Mouse (Mus musculus): ENCODE data around the gene Gm17545. TPM values are rescaled to one million over a fixed set of nuclear protein-coding genes. Genes with fewer than 3 reads are reported as not detected.

Gm17545 gene
- polyA plus RNA-seq, 1 experiment from 2014 or later, result not detected

DNA sequence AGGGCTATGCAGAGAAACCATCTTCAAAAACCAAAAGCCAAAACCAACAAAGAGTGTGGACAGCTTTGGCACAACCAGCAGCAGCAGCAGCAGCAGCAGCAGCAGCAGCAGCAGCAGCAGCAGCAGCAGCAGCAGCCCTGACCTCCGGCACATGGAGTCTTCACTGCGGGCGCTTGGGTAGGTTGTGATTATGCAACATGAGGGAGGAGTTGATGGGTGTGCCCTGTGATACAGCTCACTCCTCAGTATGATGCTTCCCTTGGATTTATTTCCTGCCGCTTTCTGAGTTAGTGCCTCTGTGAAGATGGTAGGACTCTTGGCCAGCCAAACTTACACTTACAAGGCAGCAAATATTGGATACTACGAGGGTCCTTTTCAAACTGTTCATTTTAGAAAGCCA lies 6.9 kb upstream of the Gm17545 start:
- peaks cover 67% of the 10 kb centered on the region for H3K36me3 ChIP-seq
- no peak for ATAC-seq (ENCODE audit: extremely low read depth, insufficient number of reproducible peaks, low FRiP score, low TSS enrichment)
- 87% methylated on average over 5 of the region's 5 CpGs for WGBS
- H3K27me3 ChIP-seq (replicated peaks), result no peaks in the 10 kb centered on the region
- no peaks in the 10 kb centered on the region for H3K4me1 ChIP-seq
- H3K4me3 ChIP-seq, result no peak overlapping the region
- H3K9ac ChIP-seq, result no peak overlapping the region
- H3K9me3 ChIP-seq, result no peaks in the 10 kb centered on the region
- no peak overlapping the region for H3K4me2 ChIP-seq
- H3K27ac ChIP-seq (replicated peaks), result no peak overlapping the region

- no peaks in the 10 kb centered on the region for H3K27me3 ChIP-seq (replicated peaks)
- WGBS, result 87% methylated on average over 13 of the region's 13 CpGs
- H3K27ac ChIP-seq (replicated peaks), result no peak overlapping the region
- H3K9ac ChIP-seq, result no peak overlapping the region
- no peaks in the 10 kb centered on the region for H3K9me3 ChIP-seq
- H3K4me1 ChIP-seq, result no peaks in the 10 kb centered on the region
- peaks cover 79% of the 10 kb centered on the region for H3K36me3 ChIP-seq
- ATAC-seq (ENCODE audit: extremely low read depth, insufficient number of reproducible peaks, low FRiP score, low TSS enrichment), result no peak
- H3K4me3 ChIP-seq, result no peak overlapping the region
- no peak overlapping the region for H3K4me2 ChIP-seq
These were observed 5.7 kb upstream of the Gm17545 start for GRCm38 (mm10) chr9:22448420-22448819.

DNA sequence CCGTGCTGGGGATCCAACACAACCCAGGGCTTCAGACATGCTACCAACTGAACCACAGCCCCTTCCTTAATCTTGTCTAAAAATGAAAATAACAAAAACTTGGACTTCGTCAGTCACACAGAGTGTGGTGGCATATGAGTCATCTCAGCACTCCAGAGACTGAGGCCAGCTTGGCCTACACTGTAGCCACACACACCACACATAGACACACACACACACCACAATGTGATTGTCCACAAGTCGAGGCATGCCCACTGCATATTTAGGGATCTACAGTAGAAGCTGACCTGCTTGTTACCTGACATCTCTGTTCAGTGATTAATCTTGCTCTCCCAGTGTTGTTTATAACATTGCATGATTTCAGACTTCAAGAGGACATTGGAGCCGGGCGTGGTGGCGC lies 4.9 kb upstream of the Gm17545 start:
- H3K4me1 ChIP-seq, result no peaks in the 10 kb centered on the region
- no peak overlapping the region for H3K4me2 ChIP-seq
- peaks cover 87% of the 10 kb centered on the region for H3K36me3 ChIP-seq
- no peak overlapping the region for H3K27ac ChIP-seq (replicated peaks)
- 88% methylated on average over 6 of the region's 6 CpGs for WGBS
- H3K27me3 ChIP-seq (replicated peaks), result no peaks in the 10 kb centered on the region
- no peak overlapping the region for H3K4me3 ChIP-seq
- no peaks in the 10 kb centered on the region for H3K9me3 ChIP-seq
- ATAC-seq (ENCODE audit: extremely low read depth, insufficient number of reproducible peaks, low FRiP score, low TSS enrichment), result no peak
- no peak overlapping the region for H3K9ac ChIP-seq

DNA sequence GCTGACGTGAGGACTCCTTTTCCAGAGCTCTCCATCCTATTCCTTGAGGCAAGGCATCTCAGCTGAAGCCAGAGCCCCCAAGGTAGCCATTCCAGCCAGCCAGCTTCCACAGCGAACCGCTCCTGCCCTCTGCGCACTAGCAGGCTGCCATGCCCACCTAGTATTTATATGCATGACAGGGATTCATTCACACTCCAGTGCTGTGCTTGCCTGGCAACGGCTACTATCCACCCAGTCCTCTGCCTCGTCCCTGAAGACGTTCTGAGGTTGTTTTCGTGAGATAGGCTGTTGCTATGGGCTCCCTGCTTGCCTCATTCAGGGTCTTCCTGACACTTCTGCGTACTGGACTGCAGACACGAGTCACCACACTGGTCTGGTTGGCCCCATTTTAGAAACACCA lies 1.4 kb upstream of the Gm17545 start:
- Histone ChIP-seq H3K27me3 (replicated peaks) (no peaks in the 10 kb centered on the region), H3K27ac (replicated peaks) (no peak overlapping the region), H3K4me2 (no peak overlapping the region), H3K9ac (no peak overlapping the region), H3K36me3 (peaks cover 100% of the 10 kb centered on the region), H3K4me1 (no peaks in the 10 kb centered on the region), H3K9me3 (no peaks in the 10 kb centered on the region), H3K4me3 (no peak overlapping the region)
- WGBS, result 71% methylated on average over 10 of the region's 10 CpGs
- ATAC-seq (ENCODE audit: extremely low read depth, insufficient number of reproducible peaks, low FRiP score, low TSS enrichment), result no peak

DNA sequence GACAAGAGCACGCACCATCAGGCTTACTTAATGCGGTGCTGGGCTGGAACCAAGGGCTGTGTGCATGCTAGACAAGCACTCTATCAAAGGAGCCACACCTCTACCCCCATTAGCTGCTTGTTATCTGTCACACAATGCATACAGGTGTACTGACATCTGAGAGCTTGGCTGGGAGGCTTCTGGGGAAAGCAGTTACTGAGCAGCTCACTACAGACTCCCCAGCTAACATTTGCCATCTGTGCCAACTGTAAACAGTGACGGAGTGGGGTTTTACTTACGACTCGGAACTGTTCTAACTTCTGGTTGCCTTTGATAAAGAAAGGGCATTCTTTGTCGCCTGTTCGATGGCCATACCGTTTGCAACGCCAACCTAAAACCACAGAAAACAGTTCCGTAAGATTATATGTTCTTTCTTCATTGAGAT lies 577 bp upstream of the Gm17545 start:
- no peak for ATAC-seq (ENCODE audit: extremely low read depth, insufficient number of reproducible peaks, low FRiP score, low TSS enrichment)
- Histone ChIP-seq H3K36me3 (peaks cover 99% of the 10 kb centered on the region), H3K4me2 (no peak overlapping the region), H3K4me3 (no peak overlapping the region), H3K9me3 (no peaks in the 10 kb centered on the region), H3K9ac (no peak overlapping the region), H3K27me3 (replicated peaks) (no peaks in the 10 kb centered on the region), H3K27ac (replicated peaks) (no peak overlapping the region), H3K4me1 (no peaks in the 10 kb centered on the region)
- WGBS, result 84% methylated on average over 10 of the region's 10 CpGs

GRCm38 (mm10) chr9:22455041-22455440 lies 951 bp downstream of the Gm17545 start:
- ATAC-seq (ENCODE audit: extremely low read depth, insufficient number of reproducible peaks, low FRiP score, low TSS enrichment), result no peak
- Histone ChIP-seq H3K36me3 (peaks cover 92% of the 10 kb centered on the region), H3K9me3 (no peaks in the 10 kb centered on the region), H3K9ac (no peak overlapping the region), H3K4me1 (no peaks in the 10 kb centered on the region), H3K27ac (replicated peaks) (no peak overlapping the region), H3K4me2 (no peak overlapping the region), H3K4me3 (no peak overlapping the region), H3K27me3 (replicated peaks) (no peaks in the 10 kb centered on the region)

DNA sequence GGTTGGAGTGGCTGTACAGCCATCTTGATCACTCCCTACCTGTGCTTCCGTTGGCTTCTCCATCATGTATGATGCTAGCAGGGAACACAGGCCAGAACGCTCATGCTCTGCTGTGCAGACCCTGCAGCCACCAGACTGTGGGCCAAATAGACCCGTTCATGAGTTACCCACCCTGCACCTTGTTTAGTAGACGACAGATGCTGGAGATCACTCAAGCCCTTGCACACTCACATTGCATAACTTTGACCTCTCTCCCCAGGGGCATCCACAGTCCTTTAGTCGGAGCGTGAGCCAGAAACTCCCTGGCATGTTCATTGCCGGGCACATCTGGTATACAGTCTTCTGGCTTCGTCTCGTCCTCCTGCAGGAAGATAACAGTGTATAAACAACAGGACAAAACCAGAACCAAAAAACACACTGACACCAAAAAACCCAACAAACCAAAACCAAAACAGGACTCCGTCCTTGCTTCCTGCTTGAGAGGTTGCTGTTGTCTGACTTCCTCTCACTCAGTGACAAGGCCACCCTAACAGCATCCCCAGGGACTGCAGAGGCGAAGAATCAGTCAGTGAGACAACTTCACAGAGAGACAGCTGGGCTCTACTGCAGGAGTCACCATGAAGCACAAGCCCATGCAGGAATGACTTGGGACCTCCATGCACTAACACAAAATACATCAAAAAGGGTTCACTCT lies 3.2 kb downstream of the Gm17545 start:
- Histone ChIP-seq H3K9me3 (no peaks in the 10 kb centered on the region), H3K9ac (no peak overlapping the region), H3K4me3 (no peak overlapping the region), H3K27ac (replicated peaks) (no peak overlapping the region), H3K4me2 (no peak overlapping the region), H3K4me1 (no peaks in the 10 kb centered on the region), H3K36me3 (peaks cover 89% of the 10 kb centered on the region), H3K27me3 (replicated peaks) (no peaks in the 10 kb centered on the region)
- ATAC-seq (ENCODE audit: extremely low read depth, insufficient number of reproducible peaks, low FRiP score, low TSS enrichment), result no peak
- 87% methylated on average over 11 of the region's 11 CpGs for WGBS

DNA sequence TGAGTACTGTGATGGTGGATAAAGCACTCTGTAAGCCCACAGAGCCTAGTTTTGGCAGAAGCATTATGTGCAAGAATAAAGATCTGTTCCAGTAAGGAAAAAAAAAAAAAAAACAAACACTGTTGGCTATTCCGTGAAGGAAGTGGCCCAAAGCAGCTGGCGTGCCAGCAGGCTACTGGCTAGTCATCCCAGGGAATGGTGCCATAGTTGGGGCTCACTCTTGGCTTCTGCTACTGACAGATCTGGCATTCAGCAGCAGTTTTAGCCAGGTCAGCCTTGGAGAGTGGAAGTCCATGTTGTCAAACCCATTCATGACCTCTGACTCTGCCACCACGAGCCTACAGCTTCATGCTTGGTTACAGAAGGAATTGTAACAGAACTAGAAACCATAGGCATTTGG lies 7.9 kb downstream of the Gm17545 start:
- 91% methylated on average over 3 of the region's 3 CpGs for WGBS
- peaks cover 69% of the 10 kb centered on the region for H3K36me3 ChIP-seq
- H3K4me3 ChIP-seq, result no peak overlapping the region
- ATAC-seq (ENCODE audit: extremely low read depth, insufficient number of reproducible peaks, low FRiP score, low TSS enrichment), result no peak
- no peak overlapping the region for H3K4me2 ChIP-seq
- no peak overlapping the region for H3K9ac ChIP-seq
- H3K9me3 ChIP-seq, result no peaks in the 10 kb centered on the region
- H3K4me1 ChIP-seq, result no peaks in the 10 kb centered on the region; the same call in 1 of the 2 replicates
- no peak overlapping the region for H3K27ac ChIP-seq (replicated peaks)
- no peaks in the 10 kb centered on the region for H3K27me3 ChIP-seq (replicated peaks)

DNA sequence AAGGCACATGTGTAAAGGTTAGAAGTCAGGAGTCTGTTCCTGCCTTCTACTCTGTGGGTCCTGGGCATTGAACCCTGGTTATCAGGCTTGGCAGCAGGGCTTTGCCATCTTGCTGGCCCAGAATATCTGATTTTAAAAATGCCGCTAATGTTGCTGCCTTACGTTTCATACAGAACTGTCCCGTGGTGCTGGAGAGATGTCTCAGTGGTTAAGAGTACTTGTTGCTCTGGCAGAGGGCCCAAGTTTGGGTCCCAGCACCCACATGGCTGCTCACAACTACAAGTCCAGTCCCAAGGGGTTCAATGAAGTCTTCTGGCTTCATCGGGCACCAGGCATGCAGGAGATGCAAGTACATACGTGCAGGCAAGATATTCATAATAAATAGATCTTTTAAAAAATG lies 12.1 kb downstream of the Gm17545 start:
- ATAC-seq (ENCODE audit: extremely low read depth, insufficient number of reproducible peaks, low FRiP score, low TSS enrichment), result no peak
- Histone ChIP-seq H3K9me3 (no peaks in the 10 kb centered on the region), H3K4me3 (no peak overlapping the region), H3K27me3 (replicated peaks) (no peaks in the 10 kb centered on the region), H3K27ac (replicated peaks) (no peak overlapping the region), H3K9ac (no peak overlapping the region), H3K4me2 (no peak overlapping the region), H3K36me3 (peaks cover 37% of the 10 kb centered on the region), H3K4me1 (no peaks in the 10 kb centered on the region; the same call in 1 of the 2 replicates)
- 95% methylated on average over 5 of the region's 5 CpGs for WGBS

DNA sequence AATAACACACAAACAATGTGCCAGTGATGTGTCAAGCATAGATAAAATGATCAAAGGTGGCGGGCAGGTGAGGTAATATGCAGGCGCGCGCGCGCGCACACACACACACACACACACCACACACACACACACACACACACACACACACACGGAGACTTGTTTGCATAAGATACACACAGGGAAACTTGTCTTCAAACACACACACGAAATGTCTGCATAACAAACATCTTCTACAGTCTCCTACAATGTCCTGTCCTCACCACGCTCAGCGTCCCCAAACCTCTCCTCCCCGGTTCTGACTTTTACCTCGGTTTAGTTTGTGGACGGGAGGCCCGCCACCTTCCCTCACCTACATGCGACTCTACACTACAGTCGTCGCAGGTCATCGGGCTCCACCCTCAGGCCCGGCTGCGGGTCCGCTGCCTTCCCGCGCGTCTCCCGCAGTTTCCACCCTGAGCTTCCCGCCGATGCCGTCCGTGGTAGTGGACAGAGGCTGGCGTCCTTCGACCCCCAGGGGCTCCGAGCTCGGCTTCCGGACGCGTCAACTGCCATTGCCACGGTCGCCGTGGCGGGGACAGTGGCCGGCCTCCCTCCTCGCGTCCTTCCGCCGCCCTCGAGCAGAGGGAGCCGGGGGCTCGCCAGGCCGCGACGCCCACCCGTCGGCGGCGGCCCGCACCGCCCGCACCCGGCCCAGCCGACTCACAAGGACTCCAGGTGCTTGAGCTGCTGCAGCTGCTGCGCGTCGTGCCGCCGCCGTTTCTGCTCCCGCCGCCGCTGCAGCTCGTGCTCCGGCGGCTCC lies 13.5 kb downstream of the Gm17545 start:
- peak; percentile 28; the same call in 1 of the 2 replicates for ATAC-seq (ENCODE audit: extremely low read depth, insufficient number of reproducible peaks, low FRiP score, low TSS enrichment)
- H3K9me3 ChIP-seq, result no peaks in the 10 kb centered on the region
- WGBS, result under 1% methylated on average over 73 of the region's 73 CpGs
- peak overlapping the region; percentile 93 for H3K27ac ChIP-seq (replicated peaks)
- peaks cover 24% of the 10 kb centered on the region for H3K36me3 ChIP-seq
- H3K9ac ChIP-seq, result peak overlapping the region; percentile 96
- H3K4me2 ChIP-seq, result peak overlapping the region; percentile 83
- H3K4me1 ChIP-seq, result no peaks in the 10 kb centered on the region; the same call in 1 of the 2 replicates
- H3K27me3 ChIP-seq (replicated peaks), result no peaks in the 10 kb centered on the region
- peak overlapping the region; percentile 94 for H3K4me3 ChIP-seq

GRCm38 (mm10) chr9:22468170-22468898 lies 14.2 kb downstream of the Gm17545 start:
- H3K4me2 ChIP-seq, result peak overlapping the region; percentile 83
- WGBS, result 4% methylated on average over 43 of the region's 43 CpGs
- H3K4me1 ChIP-seq, result no peaks in the 10 kb centered on the region; the same call in 1 of the 2 replicates
- H3K27me3 ChIP-seq (replicated peaks), result no peaks in the 10 kb centered on the region
- peak overlapping the region; percentile 94 for H3K4me3 ChIP-seq
- H3K9ac ChIP-seq, result peak overlapping the region; percentile 96
- ATAC-seq (ENCODE audit: extremely low read depth, insufficient number of reproducible peaks, low FRiP score, low TSS enrichment), result peak; percentile 84
- peak overlapping the region; percentile 93 for H3K27ac ChIP-seq (replicated peaks)
- H3K9me3 ChIP-seq, result no peaks in the 10 kb centered on the region
- H3K36me3 ChIP-seq, result peaks cover 19% of the 10 kb centered on the region
